Mouse (Mus musculus): Measurements from ENCODE around the gene Slc38a1.

Slc38a1 gene

DNA sequence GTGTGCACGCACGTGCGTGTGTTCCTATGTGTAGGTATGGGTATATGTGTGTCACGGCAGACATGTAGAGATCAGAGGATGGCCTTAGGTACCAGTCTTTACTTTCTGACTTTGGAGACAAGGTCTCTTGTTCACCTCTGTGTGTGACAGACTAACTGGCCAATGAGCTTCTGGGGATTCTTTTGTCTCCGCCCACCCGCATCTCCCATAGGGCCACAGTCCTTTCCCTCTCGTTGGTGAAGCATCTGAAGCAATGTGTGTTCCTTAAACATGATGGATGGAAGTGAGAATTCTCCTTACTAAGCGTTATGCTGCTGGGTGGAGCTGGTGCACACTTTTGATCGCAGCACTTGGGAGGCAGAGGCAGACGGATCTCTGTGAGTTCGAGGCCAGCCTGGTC, 32.3 kb upstream of the Slc38a1 start:
- TF ChIP-seq GATA4 (IDR thresholded peaks at IDR 0.05; ENCODE audit: insufficient replicate concordance, low read length): no peak

DNA sequence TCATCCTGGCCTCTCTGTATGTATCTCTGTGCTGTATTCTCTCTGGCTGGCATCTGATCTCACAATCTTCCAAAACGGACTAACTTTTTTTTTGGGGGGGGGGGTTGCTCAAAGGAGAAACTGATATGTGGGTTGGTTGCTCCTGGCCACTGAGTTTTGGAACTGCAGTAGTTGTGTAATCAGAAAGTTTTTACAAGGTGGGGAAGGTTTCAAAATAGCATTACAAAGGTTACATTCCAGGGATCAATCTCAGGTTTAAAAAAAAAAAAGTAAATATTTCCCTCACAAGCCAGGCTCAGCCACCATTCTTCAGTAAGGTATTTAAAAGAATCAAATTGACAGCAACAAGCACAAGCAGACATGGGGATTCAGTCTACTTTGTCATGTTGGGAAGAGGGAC, 31.4 kb upstream of the Slc38a1 start:
- TF ChIP-seq GATA4 (IDR thresholded peaks at IDR 0.05; ENCODE audit: insufficient replicate concordance, low read length): no peak

DNA sequence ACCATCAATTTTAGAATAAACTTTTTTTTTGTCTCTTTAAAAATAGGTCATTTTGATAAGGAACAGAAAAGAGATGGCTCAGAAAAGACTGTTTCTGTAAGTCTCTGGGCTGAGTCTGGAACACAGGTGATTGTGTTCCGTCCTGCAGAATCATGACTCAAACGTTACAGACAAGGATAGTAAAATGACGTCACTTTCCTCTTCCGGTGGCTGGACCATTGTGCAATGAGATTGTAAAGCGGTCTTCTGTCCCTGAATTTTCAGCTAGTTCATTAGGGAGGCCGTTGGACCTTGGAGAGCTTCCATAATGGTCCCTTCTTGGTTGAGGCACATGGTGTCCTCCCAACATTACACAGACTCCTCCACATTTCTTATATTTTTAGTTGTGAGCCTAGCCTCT, 27.0 kb upstream of the Slc38a1 start:
- TF ChIP-seq GATA4 (IDR thresholded peaks at IDR 0.05; ENCODE audit: insufficient replicate concordance, low read length): no peak

GRCm38 (mm10) chr15:96666663-96667062, 23.9 kb upstream of the Slc38a1 start:
- no peak for TF ChIP-seq GATA4 (IDR thresholded peaks at IDR 0.05; ENCODE audit: insufficient replicate concordance, low read length)

- no peak for TF ChIP-seq GATA4 (IDR thresholded peaks at IDR 0.05; ENCODE audit: insufficient replicate concordance, low read length)
Observed at GRCm38 (mm10) chr15:96665889-96666288, 23.2 kb upstream of the Slc38a1 start.

GRCm38 (mm10) chr15:96660590-96661141, 18.0 kb upstream of the Slc38a1 start:
- no peak for TF ChIP-seq GATA4 (IDR thresholded peaks at IDR 0.05; ENCODE audit: insufficient replicate concordance, low read length)

DNA sequence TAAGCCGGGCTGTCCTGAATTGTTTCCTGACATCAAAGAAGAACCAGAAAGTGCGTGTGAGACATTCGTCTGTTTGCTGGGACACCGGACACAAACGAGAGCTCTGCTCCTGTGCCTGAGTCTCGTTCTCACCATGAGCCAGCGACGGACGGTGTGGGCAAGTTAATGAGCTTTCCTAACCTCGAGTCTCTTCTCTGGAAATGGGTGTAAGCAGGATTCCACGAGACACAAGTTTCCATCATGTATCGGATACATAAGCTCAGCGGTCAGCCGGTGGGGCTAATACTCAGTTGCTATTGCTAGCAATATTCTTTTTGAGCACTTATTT, 15.5 kb upstream of the Slc38a1 start:
- TF ChIP-seq GATA4 (IDR thresholded peaks at IDR 0.05; ENCODE audit: insufficient replicate concordance, low read length): no peak

DNA sequence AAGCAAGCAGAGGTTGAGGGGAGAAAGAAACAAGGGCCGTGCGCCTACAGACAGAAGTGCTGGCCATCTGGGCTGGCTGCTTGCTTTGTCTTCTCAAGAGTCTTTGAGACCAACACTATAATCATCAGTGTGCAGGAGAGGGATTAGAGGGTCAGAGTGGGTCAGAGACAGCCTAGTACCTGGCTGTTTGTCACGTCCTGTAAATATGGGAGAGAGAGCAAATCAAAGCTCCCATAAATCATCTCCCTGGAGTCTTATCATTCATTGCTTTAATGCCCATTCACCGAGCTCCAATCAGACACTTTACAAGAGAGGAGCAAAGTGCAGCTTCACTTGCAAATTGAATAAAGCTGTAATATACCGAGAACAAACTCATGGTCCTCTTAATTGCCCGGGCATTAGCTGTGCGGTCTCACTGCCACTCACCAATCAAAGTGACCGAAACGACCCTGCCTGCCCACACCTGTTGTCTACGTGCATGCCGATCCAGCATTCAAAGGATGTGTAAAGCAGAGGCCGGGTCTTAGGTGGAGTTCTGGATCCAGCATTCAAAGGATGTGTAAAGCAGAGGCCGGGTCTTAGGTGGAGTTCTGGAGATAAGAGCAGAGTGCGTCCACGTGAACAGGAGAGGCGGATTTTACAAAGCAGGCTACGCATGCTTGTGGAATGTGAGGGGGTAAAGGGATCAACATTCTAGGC, 15.0 kb upstream of the Slc38a1 start:
- TF ChIP-seq GATA4 (IDR thresholded peaks at IDR 0.05; ENCODE audit: insufficient replicate concordance, low read length): no peak

- TF ChIP-seq GATA4 (IDR thresholded peaks at IDR 0.05; ENCODE audit: insufficient replicate concordance, low read length): no peak
Observed at GRCm38 (mm10) chr15:96655514-96655913, 12.8 kb upstream of the Slc38a1 start.

DNA sequence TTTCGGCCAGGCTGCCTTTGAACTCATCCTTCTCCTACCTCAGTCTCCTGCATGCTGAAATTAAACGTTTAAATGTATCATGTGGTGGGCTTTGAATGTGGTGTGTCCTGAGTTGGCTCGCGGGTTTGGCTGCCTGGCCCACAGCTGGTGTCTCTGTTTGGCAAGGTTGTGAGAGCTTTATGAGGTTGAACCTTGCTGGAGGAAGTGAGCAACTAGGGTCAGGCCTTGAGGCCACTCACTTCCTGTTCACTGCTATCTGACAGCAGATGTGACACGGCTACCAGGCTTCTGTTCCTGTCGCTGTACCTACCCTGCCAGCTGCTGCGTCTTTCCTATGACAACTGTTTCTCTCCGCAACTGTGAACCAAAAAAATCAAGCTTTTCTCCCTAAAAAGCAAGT, 12.0 kb upstream of the Slc38a1 start:
- TF ChIP-seq GATA4 (IDR thresholded peaks at IDR 0.05; ENCODE audit: insufficient replicate concordance, low read length): no peak

DNA sequence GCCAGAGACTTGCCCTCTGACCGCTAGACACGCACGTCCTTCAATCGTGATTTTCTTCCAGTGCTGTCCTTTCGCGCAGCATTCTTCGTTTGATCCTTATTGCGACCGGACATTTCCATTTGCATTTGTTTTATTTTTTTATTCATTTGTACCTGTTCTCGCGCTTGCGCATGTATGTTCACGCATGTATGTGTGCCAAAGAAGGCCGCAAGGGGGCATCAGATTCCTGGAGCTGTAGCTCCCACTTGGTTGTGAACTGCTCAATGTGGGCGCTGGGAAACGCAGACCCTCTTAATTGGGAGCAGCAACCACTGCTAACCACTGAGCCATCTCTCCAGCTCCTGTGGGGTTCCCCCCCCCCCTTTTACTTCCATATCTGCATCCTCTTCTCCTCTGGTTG, 10.3 kb upstream of the Slc38a1 start:
- TF ChIP-seq GATA4 (IDR thresholded peaks at IDR 0.05; ENCODE audit: insufficient replicate concordance, low read length): no peak

DNA sequence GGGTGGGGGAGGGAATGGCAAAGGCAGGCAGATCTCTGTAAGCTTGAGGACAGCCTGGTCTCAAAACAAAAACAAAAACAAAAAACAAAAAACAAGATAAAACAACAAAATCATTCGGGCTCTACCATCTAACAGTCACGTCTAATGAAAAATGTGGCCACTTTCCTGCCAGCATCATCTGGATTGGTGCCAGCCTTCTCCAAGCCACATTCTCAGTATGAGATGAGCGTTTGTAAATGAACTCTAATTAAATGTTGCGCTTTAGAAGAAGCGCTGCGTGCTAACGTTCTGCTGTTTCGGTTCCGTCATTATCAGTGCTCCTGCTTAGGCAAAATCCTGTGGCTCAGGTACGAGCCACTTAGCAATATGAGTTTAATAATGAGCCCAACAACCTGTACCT, 9.8 kb upstream of the Slc38a1 start:
- TF ChIP-seq GATA4 (IDR thresholded peaks at IDR 0.05; ENCODE audit: insufficient replicate concordance, low read length): no peak

DNA sequence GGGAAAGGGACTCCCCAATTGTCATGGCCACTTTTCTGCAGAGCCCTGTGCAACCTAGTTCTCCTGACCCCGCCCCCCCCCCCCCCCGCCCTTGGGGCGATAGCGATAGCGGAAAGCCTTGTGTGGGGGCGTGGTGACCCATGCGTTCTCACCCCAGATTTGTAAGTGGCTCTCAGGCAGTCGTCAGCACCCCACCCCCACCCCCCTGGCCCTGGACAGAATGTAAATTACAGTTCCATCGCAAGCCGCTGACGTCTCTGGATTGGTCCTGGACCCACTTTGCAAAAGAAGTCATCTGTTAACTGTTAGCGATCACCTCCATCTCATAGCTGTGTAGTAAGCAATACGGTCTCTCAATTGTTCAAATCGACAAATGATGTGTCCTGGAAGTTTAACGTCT, 4.7 kb upstream of the Slc38a1 start:
- TF ChIP-seq GATA4 (IDR thresholded peaks at IDR 0.05; ENCODE audit: insufficient replicate concordance, low read length): no peak

DNA sequence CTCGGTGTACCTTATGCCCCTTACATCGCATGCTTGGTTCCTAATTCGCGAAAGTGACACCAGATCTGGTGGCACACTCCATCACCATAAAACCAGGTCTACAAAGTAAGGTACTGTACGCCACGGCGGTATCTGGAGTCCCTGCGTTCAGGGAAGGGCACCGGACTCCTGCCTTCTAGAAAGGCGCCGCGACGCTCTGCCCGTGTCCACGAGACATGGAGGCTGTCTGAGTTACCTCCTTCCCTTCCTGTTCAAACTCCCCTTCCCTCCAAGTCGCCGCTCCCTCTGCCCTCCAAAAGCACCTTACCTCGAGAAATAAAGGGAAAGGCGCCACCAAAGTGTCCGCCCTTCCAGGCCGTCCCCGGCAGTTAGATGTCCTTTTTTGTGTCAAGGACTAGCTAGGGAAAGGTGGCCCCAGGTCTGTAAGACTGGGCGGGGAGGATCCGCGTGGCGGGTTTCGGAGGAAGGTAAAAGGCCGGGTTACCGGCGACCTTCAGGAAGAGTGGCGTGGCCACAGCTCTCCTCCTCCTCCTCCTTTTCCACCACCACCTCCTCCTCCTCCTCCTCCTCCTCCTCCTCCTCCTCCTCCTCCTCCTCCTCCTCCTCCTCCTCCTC, 785 bp downstream of the Slc38a1 start:
- TF ChIP-seq GATA4 (IDR thresholded peaks at IDR 0.05; ENCODE audit: insufficient replicate concordance, low read length): no peak

- no peak for TF ChIP-seq GATA4 (IDR thresholded peaks at IDR 0.05; ENCODE audit: insufficient replicate concordance, low read length)
Observed at GRCm38 (mm10) chr15:96641111-96641820, 1.4 kb downstream of the Slc38a1 start.

DNA sequence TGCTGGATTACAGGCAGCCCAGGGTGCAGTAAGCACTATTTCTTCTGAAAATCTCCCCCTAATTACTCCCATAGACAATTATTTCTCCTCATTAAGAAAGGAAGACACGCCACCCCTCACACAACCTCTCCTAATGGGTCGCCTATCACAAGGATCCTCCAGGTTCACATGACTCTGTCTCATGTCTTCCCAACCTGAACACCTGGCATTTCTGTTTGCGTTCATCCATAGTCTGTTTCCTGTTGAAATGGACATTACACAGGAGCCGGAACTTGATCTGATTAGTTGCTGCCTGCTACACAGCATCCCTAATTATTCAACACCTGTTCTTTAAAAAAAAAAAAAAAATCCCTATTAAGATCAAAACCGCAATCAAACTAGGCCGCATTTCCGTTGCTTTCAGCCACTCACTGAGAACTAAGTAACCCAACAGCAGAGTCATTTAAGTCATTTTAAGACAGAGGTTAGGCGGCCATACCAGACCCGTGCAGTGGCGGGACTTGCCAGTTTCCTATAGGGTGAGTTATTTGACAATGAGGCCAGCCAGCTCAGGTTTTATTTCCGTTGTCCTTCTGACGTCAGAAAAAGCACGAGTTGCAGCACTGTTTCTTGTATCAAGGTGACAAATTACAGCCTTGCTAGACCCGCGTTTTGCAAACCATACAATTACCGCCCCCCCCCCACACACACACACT, 2.3 kb downstream of the Slc38a1 start:
- TF ChIP-seq GATA4 (IDR thresholded peaks at IDR 0.05; ENCODE audit: insufficient replicate concordance, low read length): no peak

Data from liver, adult (tissue).